Mouse (Mus musculus) C2C12 (cell line): ENCODE results near the gene Fnbp1.

Experiments
- CEBPB ChIP-seq: IDR thresholded peaks from one replicate; pipeline ENCODE4 v1.6.1; 2011; ENCODE audit warnings: low read depth, mild to moderate bottlenecking, control low read depth, moderate library complexity
- CTCF ChIP-seq: IDR thresholded peaks from one replicate; pipeline ENCODE4 v1.5.1; 2011; ENCODE audit not compliant: control insufficient read depth, insufficient read depth, insufficient read length
- FOSL1 ChIP-seq: IDR thresholded peaks from one replicate; pipeline ENCODE4 v1.8.0; 2011; ENCODE audit warnings: mild to moderate bottlenecking, low read length; ENCODE audit not compliant: poor library complexity, insufficient read depth, severe bottlenecking
- MAX ChIP-seq: IDR thresholded peaks from one replicate; pipeline ENCODE4 v1.6.1; 2011; ENCODE audit warnings: mild to moderate bottlenecking, control low read depth
- MYOD1 ChIP-seq: IDR thresholded peaks from one replicate; pipeline ENCODE4 v1.6.1; 2011; ENCODE audit warnings: low read depth; ENCODE audit not compliant: control insufficient read depth, insufficient read length
- MYOG ChIP-seq: IDR thresholded peaks from one replicate; pipeline ENCODE4 v1.6.1; 2011; ENCODE audit not compliant: control insufficient read depth, insufficient read length; ENCODE audit errors: extremely low read depth
- USF1 ChIP-seq: IDR thresholded peaks from one replicate; pipeline ENCODE4 v1.6.1; 2011; ENCODE audit warnings: low read depth, mild to moderate bottlenecking, control low read depth, moderate library complexity

GRCm38 (mm10) chr2:31118211-31118610, 23.6 kb downstream of the Fnbp1 start:
- no peak for TF ChIP-seq CEBPB
- TF ChIP-seq CTCF: no peak
- no peak for TF ChIP-seq USF1
- TF ChIP-seq MYOD1: no peak
- no peak for TF ChIP-seq MAX
- no peak for TF ChIP-seq MYOG
- no peak for TF ChIP-seq FOSL1
